Mouse (Mus musculus): ENCODE data around the gene Vps33a. TPM values are rescaled to one million over a fixed set of nuclear protein-coding genes. Genes with fewer than 3 reads are reported as not detected.
"Not testable (repeated sequence)": the region's sequence is repeated elsewhere in the genome, so short reads cannot be mapped to it uniquely, and the experiment has no call there.

Gene Vps33a
- polyA plus RNA-seq, 1 experiment from 2014 or later = 34.5 TPM

DNA sequence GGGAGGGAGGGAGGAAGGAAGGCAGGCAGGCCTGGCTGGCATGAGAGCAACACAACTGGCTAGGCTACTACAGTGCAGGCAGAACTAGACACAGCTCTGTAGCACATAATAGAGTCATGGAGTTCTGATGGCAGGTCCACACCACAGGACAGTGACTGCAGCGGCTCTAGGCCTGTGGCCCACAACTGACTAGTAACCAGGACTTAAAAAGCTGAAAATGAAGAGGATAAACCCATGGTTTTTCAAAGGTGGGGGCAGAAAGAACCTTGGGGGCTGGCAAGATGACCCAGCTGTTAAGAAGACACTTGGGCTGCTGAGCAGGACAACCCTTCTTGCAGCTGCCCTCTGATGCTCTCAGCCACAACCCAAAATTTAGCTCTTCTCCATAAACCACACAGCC, 51.2 kb downstream of the Vps33a start:
- no peaks in the 10 kb centered on the region for H3K9me3 ChIP-seq
- WGBS = 91% methylated on average over 1 of the region's 1 CpGs
- no peak for DNase-seq (ENCODE audit: extremely low spot score, low spot score)
- 0 out of 2 replicates have a peak, but pooled peaks cover 4% of the 10 kb centered on the region for H3K27me3 ChIP-seq (ENCODE audit: poor library complexity, severe bottlenecking)
- H3K4me3 ChIP-seq = no peak overlapping the region
- H3K36me3 ChIP-seq (replicated peaks) = peaks cover 31% of the 10 kb centered on the region
- no peak overlapping the region for H3K27ac ChIP-seq
- H3K4me1 ChIP-seq = peaks cover 34% of the 10 kb centered on the region

DNA sequence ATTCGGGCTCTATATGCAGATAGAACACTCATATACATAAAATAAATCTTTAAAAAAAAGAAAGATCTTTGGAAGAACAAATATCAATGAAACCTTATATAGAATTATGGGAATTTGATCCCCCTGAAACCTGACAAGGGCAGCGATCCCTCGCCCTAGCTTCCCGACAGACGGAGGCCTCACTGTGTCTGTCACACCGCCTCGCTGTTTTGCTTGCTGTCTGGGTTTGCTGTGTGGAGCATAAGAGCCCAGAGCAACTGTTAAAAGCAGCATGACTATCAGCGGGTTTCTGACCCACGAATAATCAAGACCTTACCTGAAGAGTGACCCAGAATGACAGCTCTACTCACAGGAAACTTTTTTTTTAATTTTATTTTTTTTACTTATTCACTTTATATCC, 52.2 kb downstream of the Vps33a start:
- Histone ChIP-seq H3K36me3 (replicated peaks) (peaks cover 40% of the 10 kb centered on the region), H3K27ac (no peak overlapping the region), H3K4me1 (peaks cover 34% of the 10 kb centered on the region), H3K4me3 (no peak overlapping the region), H3K9me3 (no peaks in the 10 kb centered on the region), H3K27me3 (ENCODE audit: poor library complexity, severe bottlenecking) (0 out of 2 replicates have a peak, but pooled peaks cover 4% of the 10 kb centered on the region)
- DNase-seq (ENCODE audit: extremely low spot score, low spot score) = no peak
- WGBS = 88% methylated on average over 9 of the region's 9 CpGs

DNA sequence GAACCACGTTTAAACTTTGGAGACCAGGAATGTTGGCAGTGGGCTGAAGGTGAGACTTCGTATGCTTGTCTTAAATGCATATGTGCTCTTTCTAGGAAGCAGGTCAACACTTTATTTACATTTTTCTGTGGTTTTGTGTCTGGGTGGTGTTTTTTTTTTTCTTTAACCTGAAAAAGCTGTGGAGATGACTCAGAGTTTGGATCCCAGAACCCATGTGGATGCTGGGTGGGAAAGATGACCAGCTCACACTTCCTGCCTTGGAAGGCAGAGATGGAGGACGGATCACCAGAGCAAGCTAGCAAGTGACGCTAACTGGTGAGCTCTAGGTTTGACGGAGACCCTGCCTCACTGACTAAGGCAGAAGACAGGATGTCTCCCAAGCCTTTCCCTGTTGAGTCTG, 58.0 kb downstream of the Vps33a start:
- Histone ChIP-seq H3K27me3 (ENCODE audit: poor library complexity, severe bottlenecking) (peaks cover 10% of the 10 kb centered on the region), H3K4me1 (no peaks in the 10 kb centered on the region), H3K36me3 (replicated peaks) (peaks cover 87% of the 10 kb centered on the region), H3K4me3 (no peak overlapping the region), H3K27ac (no peak overlapping the region), H3K9me3 (no peaks in the 10 kb centered on the region)
- DNase-seq (ENCODE audit: extremely low spot score, low spot score) = no peak
- 90% methylated on average over 5 of the region's 5 CpGs for WGBS

DNA sequence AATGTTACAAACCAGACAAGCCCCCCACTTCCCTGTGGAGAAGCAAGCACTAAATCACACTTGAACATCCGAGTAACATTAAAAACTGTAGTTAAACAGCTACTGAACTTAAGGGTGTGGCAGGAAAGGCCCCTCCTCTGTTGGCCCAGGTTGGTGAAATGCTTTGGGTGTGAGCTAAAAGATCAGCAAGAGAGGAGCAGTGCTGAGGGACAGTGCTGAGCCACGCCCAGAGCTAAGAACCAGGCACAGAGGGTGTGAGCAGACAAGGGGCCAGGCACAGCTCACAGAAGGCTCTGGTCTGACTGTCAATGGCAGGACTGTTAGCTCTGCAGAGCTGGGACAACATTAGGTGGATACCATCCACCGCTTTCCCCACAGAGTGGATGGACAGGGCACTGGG, 60.7 kb downstream of the Vps33a start:
- peaks cover 61% of the 10 kb centered on the region for H3K36me3 ChIP-seq (replicated peaks)
- WGBS = 74% methylated on average over 3 of the region's 3 CpGs

DNA sequence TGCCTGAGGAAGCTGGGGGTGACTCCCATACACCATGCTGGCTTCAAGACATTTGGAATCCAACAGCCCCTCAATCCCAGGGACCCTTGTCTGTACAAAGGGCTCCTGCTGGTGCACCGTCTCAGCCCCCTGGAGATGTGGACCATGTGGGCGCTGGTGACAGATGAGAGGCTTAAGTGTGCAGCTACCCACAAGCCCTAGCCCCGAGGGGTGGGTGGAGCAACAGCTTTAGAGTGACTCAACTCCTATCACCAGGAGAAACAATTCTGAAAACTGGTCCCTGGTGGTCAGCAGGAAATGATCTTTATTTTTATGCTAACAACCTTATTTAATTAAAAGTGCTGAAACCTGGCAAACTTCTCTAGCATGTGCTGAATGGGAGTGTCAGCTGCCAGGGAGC, 61.4 kb downstream of the Vps33a start:
- H3K36me3 ChIP-seq (replicated peaks) = peaks cover 54% of the 10 kb centered on the region
- WGBS = 86% methylated on average over 3 of the region's 3 CpGs
- not testable (repeated sequence) for H3K4me3 ChIP-seq; H3K9me3 ChIP-seq; H3K27ac ChIP-seq; DNase-seq (ENCODE audit: extremely low spot score, low spot score)
- H3K4me1 ChIP-seq = peaks cover 23% of the 10 kb centered on the region
- peaks cover 36% of the 10 kb centered on the region for H3K27me3 ChIP-seq (ENCODE audit: poor library complexity, severe bottlenecking)

More for the DNA sequence above, 60.7 kb downstream of the Vps33a start:
- Histone ChIP-seq H3K27me3 (ENCODE audit: poor library complexity, severe bottlenecking) (peaks cover 29% of the 10 kb centered on the region), H3K4me3 (no peak overlapping the region), H3K9me3 (no peaks in the 10 kb centered on the region), H3K27ac (no peak overlapping the region), H3K4me1 (peaks cover 23% of the 10 kb centered on the region)
- no peak for DNase-seq (ENCODE audit: extremely low spot score, low spot score)

DNA sequence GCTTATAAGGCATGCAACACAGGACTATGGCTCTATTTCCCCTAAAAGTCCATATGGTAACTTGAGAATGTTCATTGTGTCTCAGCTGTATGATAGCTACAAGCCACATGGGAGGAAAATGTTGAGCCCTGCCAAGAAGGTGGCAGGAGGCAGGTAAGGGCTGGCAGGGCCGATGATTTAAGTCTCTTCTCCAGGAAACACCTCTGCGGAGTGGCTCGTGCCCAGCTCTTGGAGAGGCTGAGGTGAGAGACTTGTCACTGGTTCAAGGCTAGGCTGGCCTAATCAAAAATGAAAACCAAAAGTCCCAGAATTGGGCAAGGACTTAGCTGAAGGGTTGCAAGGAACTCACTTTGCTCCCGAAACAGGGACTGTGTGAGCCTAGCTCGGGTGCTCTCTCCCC, 62.7 kb downstream of the Vps33a start, which contains the start of gene B3gnt4:
Gene B3gnt4, plus strand, starts transcription at position 301 of the 400 bp plus-strand sequence.
- Histone ChIP-seq H3K4me1 (peaks cover 23% of the 10 kb centered on the region), H3K4me3 (peak within 1 kb of the TSS; percentile 66), H3K27ac (no peak within 1 kb of the TSS), H3K27me3 (ENCODE audit: poor library complexity, severe bottlenecking) (peaks cover 41% of the 10 kb centered on the region), H3K9me3 (no peaks in the 10 kb centered on the region), H3K36me3 (replicated peaks) (peaks cover 42% of the 10 kb centered on the region)
- WGBS = 90% methylated on average over 5 of the region's 5 CpGs
- no peak for DNase-seq (ENCODE audit: extremely low spot score, low spot score)

DNA sequence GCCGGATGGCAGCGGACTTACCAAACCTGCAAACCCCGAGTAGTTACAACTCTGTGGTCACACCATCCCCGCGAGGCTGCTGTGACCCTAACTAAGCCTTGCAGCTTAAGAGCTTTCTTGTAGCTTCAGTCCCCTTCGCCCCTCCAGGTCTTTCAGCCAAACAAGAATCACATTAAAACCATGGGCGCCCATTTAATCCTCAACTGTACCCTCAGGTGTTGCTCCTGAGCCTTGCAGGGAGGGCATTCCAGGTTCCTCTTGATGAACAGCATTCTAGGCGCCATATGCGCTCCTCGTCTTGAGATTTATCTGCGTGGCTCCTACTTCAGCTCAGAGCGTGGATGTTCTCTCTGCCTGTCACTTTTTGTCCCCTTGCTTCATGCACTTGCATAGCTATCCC, 63.9 kb downstream of the Vps33a start:
- WGBS = 8% methylated on average over 12 of the region's 12 CpGs
- Histone ChIP-seq H3K27me3 (ENCODE audit: poor library complexity, severe bottlenecking) (peaks cover 45% of the 10 kb centered on the region), H3K4me1 (peaks cover 23% of the 10 kb centered on the region), H3K36me3 (replicated peaks) (peaks cover 29% of the 10 kb centered on the region), H3K9me3 (no peaks in the 10 kb centered on the region), H3K27ac (peak overlapping the region; percentile 85), H3K4me3 (peak overlapping the region; percentile 66)
- DNase-seq (ENCODE audit: extremely low spot score, low spot score) = no peak

DNA sequence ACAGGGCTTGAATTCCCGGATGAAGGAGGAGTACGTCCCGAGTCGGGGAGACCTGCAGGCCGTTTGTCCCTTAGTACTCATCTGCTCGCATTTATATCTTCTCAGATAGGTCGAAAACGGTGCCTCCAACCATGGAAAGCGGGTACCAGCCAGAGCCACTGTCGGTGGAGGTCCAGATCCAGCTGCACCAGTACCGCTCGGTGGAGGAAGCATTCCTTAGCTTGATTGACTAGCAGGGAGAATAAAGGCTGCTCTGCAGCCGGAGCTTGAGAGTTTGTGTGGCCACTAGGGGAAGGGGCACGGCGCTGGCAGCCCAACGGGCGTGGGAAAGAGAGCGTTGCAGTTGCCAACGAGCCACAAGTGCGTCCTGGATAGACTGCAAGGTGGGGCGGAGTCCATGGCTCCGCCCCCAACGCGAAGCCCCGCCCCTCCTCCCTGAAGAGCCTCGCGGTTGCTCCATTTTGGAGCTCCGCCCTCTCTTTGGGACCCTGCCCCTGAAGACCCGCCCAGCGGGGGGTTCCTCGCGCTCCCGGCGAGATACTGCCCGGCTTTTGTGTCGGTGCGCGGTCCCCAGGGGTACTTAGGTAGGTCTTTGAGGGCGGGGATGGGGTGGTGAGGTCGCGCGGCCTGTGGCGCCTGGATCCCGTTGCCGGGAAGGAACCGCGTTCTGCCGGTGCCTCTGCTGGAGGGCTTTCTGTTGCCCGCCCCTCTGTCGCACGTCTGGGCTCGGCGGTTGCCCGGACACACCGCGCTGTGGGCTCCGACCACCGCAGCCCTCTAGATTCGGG, 64.7 kb downstream of the Vps33a start:
- Histone ChIP-seq H3K27me3 (ENCODE audit: poor library complexity, severe bottlenecking) (peaks cover 45% of the 10 kb centered on the region), H3K36me3 (replicated peaks) (peaks cover 28% of the 10 kb centered on the region), H3K27ac (peak overlapping the region; percentile 85), H3K9me3 (no peaks in the 10 kb centered on the region), H3K4me3 (peak overlapping the region; percentile 66), H3K4me1 (peaks cover 26% of the 10 kb centered on the region)
- DNase-seq (ENCODE audit: extremely low spot score, low spot score) = peak; percentile 90
- under 1% methylated on average over 58 of the region's 59 CpGs for WGBS

- WGBS = 87% methylated on average over 4 of the region's 4 CpGs
- Histone ChIP-seq H3K27ac (no peak overlapping the region), H3K9me3 (no peaks in the 10 kb centered on the region), H3K4me3 (no peak overlapping the region), H3K4me1 (peaks cover 17% of the 10 kb centered on the region), H3K27me3 (ENCODE audit: poor library complexity, severe bottlenecking) (peaks cover 32% of the 10 kb centered on the region), H3K36me3 (replicated peaks) (no peaks in the 10 kb centered on the region)
- no peak for DNase-seq (ENCODE audit: extremely low spot score, low spot score)
Observed at GRCm38 (mm10) chr5:123501973-123502372, 70.9 kb downstream of the Vps33a start.

GRCm38 (mm10) chr5:123499717-123500116, 73.1 kb downstream of the Vps33a start:
- no peak overlapping the region for H3K4me3 ChIP-seq
- no peaks in the 10 kb centered on the region for H3K9me3 ChIP-seq
- no peaks in the 10 kb centered on the region for H3K36me3 ChIP-seq (replicated peaks)
- 50% methylated on average over 4 of the region's 4 CpGs for WGBS
- DNase-seq (ENCODE audit: extremely low spot score, low spot score) = no peak
- H3K27me3 ChIP-seq (ENCODE audit: poor library complexity, severe bottlenecking) = peaks cover 23% of the 10 kb centered on the region; the same call in 1 of the 2 replicates
- peaks cover 23% of the 10 kb centered on the region for H3K4me1 ChIP-seq
- H3K27ac ChIP-seq = no peak overlapping the region

DNA sequence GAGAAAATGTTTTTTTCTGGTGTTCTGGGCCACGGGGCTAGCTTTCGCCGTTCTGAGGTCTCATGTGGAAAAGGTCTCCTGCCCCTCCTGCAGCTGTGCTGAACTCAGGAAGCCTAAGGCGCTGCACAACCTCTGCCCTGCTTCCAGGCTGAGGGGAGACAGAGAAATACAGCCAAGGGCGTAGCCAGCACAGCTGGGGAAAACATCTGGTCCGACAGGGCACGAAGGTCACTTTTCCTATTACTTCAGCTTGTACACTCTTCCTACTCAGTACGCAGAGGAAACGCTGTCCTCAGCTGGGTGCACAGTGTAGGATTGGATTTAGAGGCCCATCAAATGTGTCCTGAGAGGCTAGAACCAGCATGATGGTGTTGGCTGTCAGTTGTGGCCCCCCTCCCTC, 82.9 kb downstream of the Vps33a start:
- Histone ChIP-seq H3K4me3 (no peak overlapping the region), H3K27me3 (ENCODE audit: poor library complexity, severe bottlenecking) (peaks cover 3% of the 10 kb centered on the region; the same call in 1 of the 2 replicates), H3K36me3 (replicated peaks) (no peaks in the 10 kb centered on the region), H3K27ac (no peak overlapping the region), H3K9me3 (no peaks in the 10 kb centered on the region), H3K4me1 (peaks cover 14% of the 10 kb centered on the region)
- WGBS = 55% methylated on average over 9 of the region's 9 CpGs
- DNase-seq (ENCODE audit: extremely low spot score, low spot score) = no peak

DNA sequence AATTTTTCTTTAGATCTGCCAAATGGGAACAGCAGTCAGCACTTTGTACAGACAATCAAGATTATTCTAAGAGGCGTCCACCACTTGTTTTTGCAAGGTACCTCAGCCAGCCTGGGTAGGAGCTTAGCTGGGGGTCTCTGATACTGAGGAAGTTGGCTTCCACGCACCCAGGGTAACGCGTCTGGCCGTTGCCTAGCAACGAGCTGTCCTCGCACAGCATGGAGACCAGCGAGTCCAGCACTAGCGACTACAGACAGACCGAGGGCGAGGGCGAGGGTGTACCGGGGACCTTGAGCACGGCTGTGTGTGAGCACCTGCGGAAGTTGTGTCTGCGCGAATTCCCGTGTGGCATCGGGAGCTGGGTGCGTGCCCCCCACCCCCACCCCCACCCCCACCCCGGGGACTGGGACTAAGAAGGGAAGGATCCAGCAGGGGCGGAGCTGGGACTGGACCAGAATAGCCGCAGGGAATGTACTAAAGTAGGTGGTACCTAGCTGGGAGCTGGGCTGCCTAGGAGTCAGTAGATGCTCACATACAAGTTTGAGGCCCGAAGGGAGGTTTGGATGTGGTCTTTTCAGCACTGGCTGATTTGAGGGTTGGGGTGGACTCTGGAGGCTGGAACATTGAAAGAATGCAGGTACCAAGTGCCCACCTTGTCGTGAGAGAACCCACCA, 83.6 kb downstream of the Vps33a start, which contains the start of the genes Lrrc43 and Il31:
Gene Lrrc43, plus strand, starts transcription at position 194 of the 674 bp plus-strand sequence.
Gene Il31, minus strand, starts transcription at position 378 of the 674 bp plus-strand sequence.
- Histone ChIP-seq H3K36me3 (replicated peaks) (no peaks in the 10 kb centered on the region), H3K4me3 (peak within 1 kb of the TSS; percentile 48), H3K4me1 (peaks cover 14% of the 10 kb centered on the region), H3K27me3 (ENCODE audit: poor library complexity, severe bottlenecking) (peaks cover 3% of the 10 kb centered on the region; the same call in 1 of the 2 replicates), H3K9me3 (no peaks in the 10 kb centered on the region), H3K27ac (no peak within 1 kb of the TSS)
- WGBS = 9% methylated on average over 25 of the region's 25 CpGs
- peak; percentile 43 for DNase-seq (ENCODE audit: extremely low spot score, low spot score)

Data from forebrain, embryonic 10.5 days (tissue).